13 mouse cellular contexts compared by ENCODE assay signal in the genomic region with DNA sequence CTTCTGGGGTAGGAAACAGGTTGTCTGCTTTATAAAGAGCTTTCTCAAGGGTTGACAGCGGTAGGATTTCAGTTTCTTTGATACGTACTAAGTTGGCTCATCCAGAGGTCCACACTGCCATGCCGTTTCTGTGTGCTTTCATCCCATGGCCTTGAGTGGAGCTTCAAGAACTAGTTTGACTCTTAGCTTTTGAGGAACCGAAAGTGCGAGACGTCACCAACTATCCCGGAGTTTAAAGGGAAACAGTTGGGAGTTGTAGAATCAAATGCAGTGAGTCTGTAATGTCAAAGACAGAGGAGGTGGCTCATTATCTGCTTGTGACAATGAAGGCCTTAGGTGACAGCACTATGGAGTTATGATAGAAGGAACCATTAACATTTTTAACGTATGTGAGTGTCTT.
"Had no signal": no experiment of that assay in that cellular context is flagged by ENCODE, and none has a peak within 500 bp of the region (broad histone marks: within the 10 kb centered on the region; RNA-seq: fewer than 3 reads in every experiment).

No protein-coding gene starts in this region.

- H3K4me3 ChIP-seq: left cerebral cortex, adult 2 months; limb, embryonic 10.5 days; megakaryocyte, embryonic 14.5 days; midbrain, embryonic 15.5 days; stomach, embryonic 15.5 days had no signal

- H3K4me1 ChIP-seq: midbrain, embryonic 15.5 days; stomach, embryonic 15.5 days had no signal

- H3K27ac ChIP-seq: left cerebral cortex, adult 2 months; limb, embryonic 10.5 days; midbrain, embryonic 15.5 days; stomach, embryonic 15.5 days had no signal

- DNase-seq: kidney, adult 18-20 months; kidney, postnatal 10 days; lung, adult 2 months; lung, postnatal 36 days; right cerebral cortex, postnatal 14 days; thymus, postnatal 36 days had no signal

- ATAC-seq: lung, postnatal 0 days; midbrain, embryonic 15.5 days had no signal

- H3K9me3 ChIP-seq: limb, embryonic 10.5 days; midbrain, embryonic 15.5 days; stomach, embryonic 15.5 days had no signal

- H3K36me3 ChIP-seq: midbrain, embryonic 15.5 days; stomach, embryonic 15.5 days had no signal

- H3K9ac ChIP-seq: midbrain, embryonic 15.5 days; stomach, embryonic 15.5 days had no signal

- H3K27me3 ChIP-seq: megakaryocyte, embryonic 14.5 days; midbrain, embryonic 15.5 days; stomach, embryonic 15.5 days had no signal

- H3K4me2 ChIP-seq: midbrain, embryonic 11.5 days; midbrain, embryonic 15.5 days; stomach, embryonic 15.5 days had no signal
